Mouse (Mus musculus) lung, postnatal 0 days (tissue): ENCODE data around the gene Camta1. TPM values are rescaled to one million over a fixed set of nuclear protein-coding genes. Genes with fewer than 3 reads are reported as not detected.

Experiments
- ATAC-seq: fragments of 200-750 bp; cut with Nextera tagmentation; 2 replicates; pipeline ENCODE4 v1.8.0; 2017; ENCODE audit warnings: moderate library complexity
- DNase-seq: peaks from one replicate; pipeline ENCODE4 v3.0.0-alpha.2; 2016; ENCODE audit warnings: low spot score
- H3K27ac ChIP-seq: fragments of 300-500 bp; sonication (generic); 2 replicates; pipeline ENCODE4 v1.5.1; 2014; ENCODE audit warnings: antibody characterized with exemption, mild to moderate bottlenecking, low read length, mixed read lengths
- H3K27me3 ChIP-seq: fragments of 300-500 bp; sonication (generic); replicated peaks from 2 replicates; pipeline ENCODE4 v1.6.1; 2014; ENCODE audit warnings: low read length, mixed read lengths; ENCODE audit not compliant: insufficient read depth
- H3K36me3 ChIP-seq: fragments of 300-500 bp; sonication (generic); 2 replicates; pipeline ENCODE4 v1.6.1; 2014; ENCODE audit warnings: low read length, mixed read lengths; ENCODE audit not compliant: insufficient read depth
- H3K4me1 ChIP-seq: fragments of 300-500 bp; sonication (generic); 2 replicates; pipeline ENCODE4 v1.6.1; 2014; ENCODE audit warnings: antibody characterized with exemption, low read depth, low read length, mixed read lengths; ENCODE audit not compliant: insufficient read depth
- H3K4me2 ChIP-seq: fragments of 300-500 bp; sonication (generic); replicated peaks from 2 replicates; pipeline ENCODE4 v1.6.1; 2014; ENCODE audit warnings: low read depth, mild to moderate bottlenecking, low read length, moderate library complexity, mixed read lengths
- H3K4me3 ChIP-seq: fragments of 300-500 bp; sonication (generic); 2 replicates; pipeline ENCODE4 v1.5.1; 2014; ENCODE audit warnings: low read depth, low read length
- H3K9ac ChIP-seq: fragments of 300-500 bp; sonication (generic); replicated peaks from 2 replicates; pipeline ENCODE4 v1.6.1; 2014; ENCODE audit warnings: low read depth, mild to moderate bottlenecking
- H3K9me3 ChIP-seq: fragments of 300-500 bp; sonication (generic); 2 replicates; pipeline ENCODE4 v1.6.1; 2016; ENCODE audit warnings: low read length, mixed read lengths
- CTCF ChIP-seq: IDR thresholded peaks from 2 replicates; pipeline ENCODE4 v1.5.1; 2016; ENCODE audit warnings: antibody characterized with exemption, mild to moderate bottlenecking
- EP300 ChIP-seq: IDR thresholded peaks from 2 replicates; pipeline ENCODE4 v1.6.1; 2016; ENCODE audit warnings: antibody characterized with exemption, mild to moderate bottlenecking, control low read depth
- whole genome bisulfite sequencing: fragments of 180-500 bp; shearing (Covaris S2); extraction: QIAGEN DNeasy Blood & Tissue Kit; methylation state at CpG from one replicate; pipeline ENCODE4 v1.1.7; 2014; 5-methylcytosine and 5-hydroxymethylcytosine counted together
- polyA plus RNA-seq: library from polyadenylated mRNA; unstranded; fragments of >200 nt; fragmentation: Nextera tagmentation; extraction: Ambion mirVana; gene quantifications from 2 replicates; pipeline ENCODE4 v1.2.1, GENCODE M21; 2015

Camta1 gene
- polyA plus RNA-seq, 1 experiment from 2014 or later, result 86.4 TPM

GRCm38 (mm10) chr4:150950972-150951371, 910.7 kb downstream of the Camta1 start:
- Histone ChIP-seq H3K4me3 (no peak overlapping the region), H3K36me3 (no peaks in the 10 kb centered on the region), H3K9me3 (no peaks in the 10 kb centered on the region), H3K9ac (no peak overlapping the region), H3K27ac (no peak overlapping the region), H3K27me3 (no peaks in the 10 kb centered on the region), H3K4me1 (no peaks in the 10 kb centered on the region), H3K4me2 (no peak overlapping the region)
- DNase-seq, result no peak
- no peak for TF ChIP-seq CTCF
- no peak for TF ChIP-seq EP300
- WGBS, result 79% methylated on average over 10 of the region's 10 CpGs
- ATAC-seq, result no peak

GRCm38 (mm10) chr4:150944707-150945106, 917.0 kb downstream of the Camta1 start:
- H3K9me3 ChIP-seq, result no peaks in the 10 kb centered on the region
- no peak overlapping the region for H3K4me3 ChIP-seq
- DNase-seq (no peak), ATAC-seq (no peak)
- H3K9ac ChIP-seq, result no peak overlapping the region
- H3K27me3 ChIP-seq, result no peaks in the 10 kb centered on the region
- TF ChIP-seq CTCF (no peak), EP300 (no peak)
- no peaks in the 10 kb centered on the region for H3K36me3 ChIP-seq
- H3K4me2 ChIP-seq, result no peak overlapping the region
- 87% methylated on average over 7 of the region's 7 CpGs for WGBS
- H3K4me1 ChIP-seq, result no peaks in the 10 kb centered on the region
- H3K27ac ChIP-seq, result no peak overlapping the region

GRCm38 (mm10) chr4:150939991-150940651, 921.6 kb downstream of the Camta1 start:
- no peaks in the 10 kb centered on the region for H3K27me3 ChIP-seq

GRCm38 (mm10) chr4:150938063-150938452, 923.6 kb downstream of the Camta1 start:
- H3K27me3 ChIP-seq, result no peaks in the 10 kb centered on the region
- no peak overlapping the region for H3K9ac ChIP-seq
- no peak for TF ChIP-seq CTCF
- no peak for TF ChIP-seq EP300
- no peak overlapping the region for H3K4me3 ChIP-seq
- ATAC-seq, result no peak
- no peaks in the 10 kb centered on the region for H3K4me1 ChIP-seq
- no peak overlapping the region for H3K4me2 ChIP-seq
- no peaks in the 10 kb centered on the region for H3K9me3 ChIP-seq
- WGBS, result 18% methylated on average over 14 of the region's 14 CpGs
- DNase-seq, result no peak
- H3K27ac ChIP-seq, result no peak overlapping the region
- no peaks in the 10 kb centered on the region for H3K36me3 ChIP-seq

More at GRCm38 (mm10) chr4:150939991-150940651, 921.6 kb downstream of the Camta1 start:
- Histone ChIP-seq H3K4me3 (no peak overlapping the region), H3K4me1 (no peaks in the 10 kb centered on the region), H3K4me2 (no peak overlapping the region), H3K9ac (no peak overlapping the region), H3K36me3 (no peaks in the 10 kb centered on the region), H3K9me3 (no peaks in the 10 kb centered on the region), H3K27ac (no peak overlapping the region)
- DNase-seq (no peak), ATAC-seq (no peak)
- TF ChIP-seq EP300 (no peak), CTCF (no peak)
- 59% methylated on average over 13 of the region's 13 CpGs for WGBS

GRCm38 (mm10) chr4:150937293-150938062, 924.2 kb downstream of the Camta1 start:
- H3K36me3 ChIP-seq, result no peaks in the 10 kb centered on the region
- ATAC-seq (no peak), DNase-seq (no peak)
- H3K27me3 ChIP-seq, result no peaks in the 10 kb centered on the region
- no peak overlapping the region for H3K27ac ChIP-seq
- no peaks in the 10 kb centered on the region for H3K9me3 ChIP-seq
- 64% methylated on average over 16 of the region's 16 CpGs for WGBS
- H3K4me2 ChIP-seq, result no peak overlapping the region
- H3K4me3 ChIP-seq, result no peak overlapping the region
- H3K9ac ChIP-seq, result no peak overlapping the region
- H3K4me1 ChIP-seq, result no peaks in the 10 kb centered on the region
- TF ChIP-seq EP300, result no peak
- no peak for TF ChIP-seq CTCF

GRCm38 (mm10) chr4:150933503-150933902, 928.2 kb downstream of the Camta1 start:
- no peak overlapping the region for H3K9ac ChIP-seq
- no peaks in the 10 kb centered on the region for H3K27me3 ChIP-seq
- no peaks in the 10 kb centered on the region for H3K9me3 ChIP-seq
- no peak overlapping the region for H3K27ac ChIP-seq
- no peak overlapping the region for H3K4me3 ChIP-seq
- ATAC-seq (no peak), DNase-seq (no peak)
- 58% methylated on average over 1 of the region's 1 CpGs for WGBS
- TF ChIP-seq CTCF (no peak), EP300 (no peak)
- H3K4me1 ChIP-seq, result no peaks in the 10 kb centered on the region
- no peak overlapping the region for H3K4me2 ChIP-seq
- no peaks in the 10 kb centered on the region for H3K36me3 ChIP-seq
